Mouse (Mus musculus) intestine, embryonic 15.5 days (tissue): ENCODE measurements around the gene Ptprn2. TPM values are rescaled to one million over a fixed set of nuclear protein-coding genes. Genes with fewer than 3 reads are reported as not detected.

Experiments
- ATAC-seq: fragments of 200-750 bp; cut with Nextera tagmentation; 2 replicates; pipeline ENCODE4 v1.8.0; 2017; ENCODE audit warnings: moderate TSS enrichment, moderate library complexity
- H3K27ac ChIP-seq: fragments of 300-500 bp; sonication (generic); 2 replicates; pipeline ENCODE4 v1.5.1; 2015; ENCODE audit warnings: mild to moderate bottlenecking, inconsistent platforms
- H3K27me3 ChIP-seq: fragments of 300-500 bp; sonication (generic); replicated peaks from 2 replicates; pipeline ENCODE4 v1.6.1; 2015; ENCODE audit warnings: inconsistent platforms
- H3K36me3 ChIP-seq: fragments of 300-500 bp; sonication (generic); 2 replicates; pipeline ENCODE4 v1.6.1; 2015; ENCODE audit warnings: inconsistent platforms
- H3K4me1 ChIP-seq: fragments of 300-500 bp; sonication (generic); replicated peaks from 2 replicates; pipeline ENCODE4 v1.6.1; 2015; ENCODE audit warnings: inconsistent platforms
- H3K4me2 ChIP-seq: fragments of 300-500 bp; sonication (generic); replicated peaks from 2 replicates; pipeline ENCODE4 v1.6.1; 2015; ENCODE audit warnings: mild to moderate bottlenecking, inconsistent platforms
- H3K4me3 ChIP-seq: fragments of 300-500 bp; sonication (generic); replicated peaks from 2 replicates; pipeline ENCODE4 v1.5.1; 2015; ENCODE audit warnings: inconsistent platforms
- H3K9ac ChIP-seq: fragments of 300-500 bp; sonication (generic); 2 replicates; pipeline ENCODE4 v1.6.1; 2015; ENCODE audit warnings: inconsistent platforms
- H3K9me3 ChIP-seq: fragments of 300-500 bp; sonication (generic); 2 replicates; pipeline ENCODE4 v1.6.1; 2016; ENCODE audit warnings: inconsistent platforms
- WGBS: fragments of 180-500 bp; shearing (Covaris S2); methylation state at CpG from one replicate; pipeline ENCODE4 v1.1.7; 2015; 5-methylcytosine and 5-hydroxymethylcytosine counted together
- polyA plus RNA-seq: library from polyadenylated mRNA; unstranded; fragments of >200 nt; fragmentation: Nextera tagmentation; extraction: Ambion mirVana; gene quantifications from 2 replicates; pipeline ENCODE4 v1.2.1, GENCODE M21; 2015

Gene Ptprn2
- polyA plus RNA-seq, 1 experiment from 2014 or later: 1.9 TPM

DNA sequence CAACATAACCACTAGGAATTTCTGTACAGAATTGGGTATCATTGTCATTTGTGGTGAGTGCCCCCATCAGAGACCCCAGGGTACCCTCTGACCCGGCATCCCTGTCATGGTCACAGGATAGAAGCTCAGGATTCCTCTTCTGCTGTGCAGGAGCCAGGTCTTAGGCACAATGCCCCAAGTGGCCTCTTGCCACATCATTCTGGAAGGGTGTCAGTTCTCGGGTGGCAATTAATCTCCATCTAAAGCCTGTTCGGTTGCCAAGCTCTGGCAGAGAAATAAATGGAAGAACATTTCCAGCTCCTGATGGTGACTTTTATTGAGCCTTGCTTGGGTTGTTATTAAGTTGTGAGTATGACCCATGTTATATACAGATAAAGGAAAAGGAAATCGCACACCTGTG lies 655.4 kb downstream of the Ptprn2 start:
- no peak overlapping the region for H3K4me3 ChIP-seq
- ATAC-seq: no peak
- 81% methylated on average over 4 of the region's 4 CpGs for WGBS
- H3K9me3 ChIP-seq: no peaks in the 10 kb centered on the region
- H3K4me1 ChIP-seq: no peaks in the 10 kb centered on the region
- H3K27ac ChIP-seq: no peak overlapping the region
- H3K4me2 ChIP-seq: no peak overlapping the region
- H3K36me3 ChIP-seq: no peaks in the 10 kb centered on the region
- no peak overlapping the region for H3K9ac ChIP-seq
- no peaks in the 10 kb centered on the region; the same call in 1 of the 2 replicates for H3K27me3 ChIP-seq

DNA sequence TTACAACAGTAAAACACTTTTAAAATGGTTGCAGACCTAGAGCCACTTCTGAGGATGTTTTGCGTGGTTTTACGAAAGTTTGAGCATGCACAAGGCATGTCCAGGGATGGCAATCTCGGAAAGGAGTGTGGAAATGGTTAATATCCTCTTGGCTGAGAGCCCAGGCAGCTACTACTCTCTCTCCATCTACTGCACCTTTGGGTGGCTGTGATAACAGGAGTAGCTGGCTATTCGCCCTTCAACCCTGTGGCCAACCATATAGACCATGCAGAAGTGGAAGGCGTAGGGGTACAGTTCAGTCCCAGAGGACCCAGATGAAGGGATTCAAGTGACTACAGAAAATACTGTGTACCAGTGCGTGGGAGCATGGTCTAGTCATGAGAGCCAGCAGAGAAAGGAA lies 655.9 kb downstream of the Ptprn2 start:
- Histone ChIP-seq H3K27ac (no peak overlapping the region), H3K27me3 (no peaks in the 10 kb centered on the region; the same call in 1 of the 2 replicates), H3K9ac (no peak overlapping the region), H3K4me1 (no peaks in the 10 kb centered on the region), H3K36me3 (no peaks in the 10 kb centered on the region), H3K9me3 (no peaks in the 10 kb centered on the region), H3K4me2 (no peak overlapping the region), H3K4me3 (no peak overlapping the region)
- ATAC-seq: no peak
- 85% methylated on average over 6 of the region's 6 CpGs for WGBS

GRCm38 (mm10) chr12:117149176-117149575 lies 663.7 kb downstream of the Ptprn2 start:
- Histone ChIP-seq H3K27ac (no peak overlapping the region), H3K36me3 (no peaks in the 10 kb centered on the region), H3K27me3 (peaks cover 45% of the 10 kb centered on the region), H3K4me3 (no peak overlapping the region), H3K4me2 (no peak overlapping the region), H3K9me3 (no peaks in the 10 kb centered on the region), H3K4me1 (peaks cover 7% of the 10 kb centered on the region), H3K9ac (no peak overlapping the region)
- WGBS: 10% methylated on average over 7 of the region's 7 CpGs
- no peak for ATAC-seq

- Histone ChIP-seq H3K36me3 (no peaks in the 10 kb centered on the region), H3K27ac (no peak overlapping the region), H3K4me3 (0 out of 2 replicates have a peak overlapping the region, but pooled peaks have one; percentile 9), H3K27me3 (peaks cover 62% of the 10 kb centered on the region), H3K9me3 (no peaks in the 10 kb centered on the region), H3K9ac (no peak overlapping the region), H3K4me2 (0 out of 2 replicates have a peak overlapping the region, but pooled peaks have one; percentile 26), H3K4me1 (peaks cover 8% of the 10 kb centered on the region)
- 15% methylated on average over 33 of the region's 33 CpGs for WGBS
- no peak for ATAC-seq
Observed at GRCm38 (mm10) chr12:117150611-117151395, 665.3 kb downstream of the Ptprn2 start.

DNA sequence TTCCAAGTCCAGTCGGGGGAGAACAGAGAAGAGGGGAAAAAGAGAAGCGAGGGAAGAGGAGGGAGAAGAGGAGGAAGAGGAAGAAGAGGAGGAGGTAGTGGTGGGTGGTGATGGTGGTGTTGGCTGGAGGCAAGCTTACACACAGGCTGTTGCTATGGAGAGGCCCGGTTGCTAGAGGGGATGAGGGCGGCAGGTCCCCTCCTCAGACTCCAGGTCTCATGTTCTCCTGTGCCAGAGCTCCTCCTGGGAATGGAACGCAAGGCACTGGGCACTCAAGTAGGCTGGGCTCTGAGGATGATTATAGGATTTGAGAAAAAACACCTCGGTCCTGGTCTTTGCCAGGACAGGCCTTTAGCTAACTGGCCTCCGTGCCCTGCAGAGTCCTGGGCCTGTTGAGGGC lies 666.1 kb downstream of the Ptprn2 start:
- Histone ChIP-seq H3K4me1 (peaks cover 8% of the 10 kb centered on the region), H3K27me3 (peaks cover 66% of the 10 kb centered on the region), H3K36me3 (no peaks in the 10 kb centered on the region), H3K27ac (no peak overlapping the region), H3K9me3 (no peaks in the 10 kb centered on the region), H3K4me2 (no peak overlapping the region), H3K4me3 (no peak overlapping the region), H3K9ac (no peak overlapping the region)
- WGBS: 15% methylated on average over 7 of the region's 7 CpGs
- no peak for ATAC-seq

GRCm38 (mm10) chr12:117152366-117153165 lies 667.0 kb downstream of the Ptprn2 start:
- H3K27ac ChIP-seq: no peak overlapping the region
- peaks cover 8% of the 10 kb centered on the region for H3K4me1 ChIP-seq
- no peak overlapping the region for H3K9ac ChIP-seq
- H3K4me3 ChIP-seq: peak overlapping the region; percentile 11; the same call in 1 of the 2 replicates
- 0 out of 2 replicates have a peak overlapping the region, but pooled peaks have one; percentile 11 for H3K4me2 ChIP-seq
- no peak for ATAC-seq
- H3K27me3 ChIP-seq: peaks cover 68% of the 10 kb centered on the region
- H3K9me3 ChIP-seq: no peaks in the 10 kb centered on the region
- H3K36me3 ChIP-seq: no peaks in the 10 kb centered on the region
- WGBS: 6% methylated on average over 28 of the region's 28 CpGs

DNA sequence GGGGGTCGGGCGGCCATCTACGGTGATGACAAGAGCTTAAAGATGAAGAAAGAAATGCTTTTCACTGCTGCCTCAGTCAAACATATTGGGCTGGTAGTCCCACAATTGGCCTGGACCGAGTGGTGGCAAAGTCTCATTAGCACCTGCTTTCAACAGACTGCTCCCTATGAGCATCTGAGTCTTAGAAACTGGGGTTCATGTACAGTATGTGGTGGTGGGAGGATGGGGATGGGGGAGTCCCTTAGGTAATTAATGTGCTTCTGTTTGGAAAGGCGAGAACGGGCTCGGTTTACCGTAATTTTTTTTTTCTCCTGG lies 667.6 kb downstream of the Ptprn2 start:
- Histone ChIP-seq H3K4me1 (peaks cover 8% of the 10 kb centered on the region), H3K9me3 (no peaks in the 10 kb centered on the region), H3K9ac (no peak overlapping the region), H3K4me3 (peak overlapping the region; percentile 51), H3K4me2 (peak overlapping the region; percentile 90), H3K36me3 (no peaks in the 10 kb centered on the region), H3K27me3 (peaks cover 74% of the 10 kb centered on the region), H3K27ac (no peak overlapping the region)
- 6% methylated on average over 8 of the region's 8 CpGs for WGBS
- no peak for ATAC-seq

- ATAC-seq: peak; percentile 79
- WGBS: under 1% methylated on average over 73 of the region's 73 CpGs
- Histone ChIP-seq H3K27me3 (peaks cover 81% of the 10 kb centered on the region), H3K4me3 (peak overlapping the region; percentile 51), H3K4me2 (peak overlapping the region; percentile 90), H3K27ac (no peak overlapping the region), H3K9ac (peak overlapping the region; percentile 26; the same call in 1 of the 2 replicates), H3K9me3 (no peaks in the 10 kb centered on the region), H3K36me3 (no peaks in the 10 kb centered on the region), H3K4me1 (peaks cover 8% of the 10 kb centered on the region)
Observed at GRCm38 (mm10) chr12:117153671-117154355, 668.3 kb downstream of the Ptprn2 start.

- Histone ChIP-seq H3K4me1 (peaks cover 8% of the 10 kb centered on the region), H3K9ac (peak overlapping the region; percentile 26; the same call in 1 of the 2 replicates), H3K4me3 (peak overlapping the region; percentile 51), H3K36me3 (no peaks in the 10 kb centered on the region), H3K27me3 (peaks cover 86% of the 10 kb centered on the region), H3K4me2 (peak overlapping the region; percentile 90), H3K27ac (no peak overlapping the region), H3K9me3 (no peaks in the 10 kb centered on the region)
- peak; percentile 16; the same call in 1 of the 2 replicates for ATAC-seq
- WGBS: 2% methylated on average over 27 of the region's 27 CpGs
Observed at GRCm38 (mm10) chr12:117154356-117155243, 669.1 kb downstream of the Ptprn2 start.

DNA sequence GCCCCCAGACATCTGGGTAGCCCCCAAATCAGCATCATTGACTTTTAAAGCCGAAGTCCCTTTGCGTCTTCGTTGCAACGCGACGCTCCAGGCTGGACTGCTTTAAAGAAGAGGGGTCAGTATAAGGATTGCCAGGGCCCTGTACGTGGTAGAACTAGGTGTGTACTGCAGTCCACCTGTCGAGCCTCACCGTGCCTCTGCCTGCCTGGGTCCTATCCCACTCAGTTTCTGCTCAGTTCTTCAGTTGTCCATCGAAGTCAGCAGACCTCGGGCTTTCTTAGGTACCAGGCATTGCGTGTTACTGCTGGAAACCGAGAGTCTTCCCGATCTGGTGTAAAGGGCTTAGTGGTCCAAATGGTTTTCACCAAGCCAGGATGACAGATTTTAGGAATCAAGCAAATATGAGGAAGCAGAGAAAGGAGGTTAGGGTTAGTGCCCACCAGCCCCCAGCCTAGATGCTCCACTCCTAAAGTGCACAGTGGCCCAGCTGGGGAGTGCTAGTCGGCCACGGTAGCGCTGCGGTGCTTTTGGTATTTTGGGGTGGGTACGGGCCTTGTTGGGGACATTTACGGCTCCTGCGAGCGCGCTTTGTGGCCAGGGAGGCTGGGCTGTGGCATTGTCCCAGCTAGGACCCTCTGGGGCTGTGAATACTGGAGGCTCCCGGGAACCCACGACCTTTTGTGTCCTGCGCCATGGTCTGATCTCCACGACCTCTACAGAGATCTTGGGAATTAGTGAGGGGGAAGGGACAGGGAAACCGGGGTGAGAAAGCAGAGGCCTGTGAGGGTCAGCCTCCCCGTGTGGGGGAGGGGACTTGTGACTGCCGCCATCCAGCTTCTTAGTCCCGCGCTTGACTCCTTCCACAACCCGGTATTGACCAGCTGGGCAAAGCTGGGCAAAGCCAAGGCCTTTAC lies 670.0 kb downstream of the Ptprn2 start:
- Histone ChIP-seq H3K4me3 (no peak overlapping the region), H3K9me3 (no peaks in the 10 kb centered on the region), H3K4me1 (peaks cover 13% of the 10 kb centered on the region), H3K9ac (no peak overlapping the region), H3K27ac (no peak overlapping the region), H3K27me3 (peaks cover 93% of the 10 kb centered on the region), H3K4me2 (no peak overlapping the region), H3K36me3 (no peaks in the 10 kb centered on the region)
- no peak for ATAC-seq
- 7% methylated on average over 33 of the region's 33 CpGs for WGBS

DNA sequence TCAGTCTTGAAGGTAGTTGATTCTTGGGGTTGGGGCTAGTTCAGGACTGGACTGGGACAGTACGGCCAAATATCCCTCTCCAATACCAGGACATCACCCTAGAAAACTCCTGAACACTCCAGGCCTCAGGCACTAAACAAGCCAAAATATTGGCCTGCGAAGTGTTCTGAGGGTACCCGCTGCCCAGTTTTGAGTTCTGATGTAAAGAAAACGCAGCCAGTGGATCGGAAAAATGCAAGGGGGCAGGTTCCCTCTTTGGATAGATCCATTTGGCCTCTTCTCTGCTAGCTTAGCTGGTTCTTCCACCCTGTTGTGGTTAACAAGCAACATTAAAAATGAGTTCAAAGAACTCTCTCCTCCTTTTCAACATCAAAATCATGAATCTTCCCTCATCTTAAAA lies 670.7 kb downstream of the Ptprn2 start:
- no peak overlapping the region for H3K9ac ChIP-seq
- H3K4me3 ChIP-seq: no peak overlapping the region
- no peaks in the 10 kb centered on the region for H3K36me3 ChIP-seq
- 42% methylated on average over 5 of the region's 5 CpGs for WGBS
- peaks cover 93% of the 10 kb centered on the region for H3K27me3 ChIP-seq
- no peak for ATAC-seq
- no peak overlapping the region for H3K4me2 ChIP-seq
- peaks cover 13% of the 10 kb centered on the region for H3K4me1 ChIP-seq
- no peaks in the 10 kb centered on the region for H3K9me3 ChIP-seq
- no peak overlapping the region for H3K27ac ChIP-seq
